Mouse (Mus musculus): Measurements from ENCODE around the gene Fance.

Fance gene

GRCm38 (mm10) chr17:28291346-28291745 lies 22.0 kb upstream of the Fance start:
- in situ Hi-C loops (cut with MboI; ENCODE audit: low sequenced_read_pairs) = no loop called here

DNA sequence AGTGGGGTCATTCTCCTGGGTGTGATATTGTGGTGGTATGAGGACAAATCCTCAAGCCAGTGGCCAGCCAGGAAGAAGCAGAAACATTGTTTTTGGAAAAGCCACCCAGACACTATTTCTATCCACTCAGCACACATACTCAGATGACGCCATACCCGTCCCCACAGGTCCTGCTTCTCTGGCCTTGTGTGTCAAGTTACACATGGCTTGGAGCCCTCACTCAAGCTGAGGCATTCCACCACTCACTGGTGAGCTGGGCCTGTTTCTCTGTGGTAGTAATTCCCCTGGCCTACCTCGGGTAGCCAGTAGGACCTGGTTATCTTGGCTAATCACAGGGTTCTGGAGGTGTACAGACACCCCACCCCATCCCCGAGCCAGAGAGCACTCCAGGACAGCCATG lies 19.6 kb upstream of the Fance start:
- in situ Hi-C loops (cut with MboI; ENCODE audit: low sequenced_read_pairs) = no loop called here

GRCm38 (mm10) chr17:28294449-28295333 lies 18.6 kb upstream of the Fance start:
- in situ Hi-C loops (cut with MboI; ENCODE audit: low sequenced_read_pairs) = no loop called here

- in situ Hi-C loops (cut with MboI; ENCODE audit: low sequenced_read_pairs) = no loop called here
Observed at GRCm38 (mm10) chr17:28298888-28299287, 14.4 kb upstream of the Fance start.

GRCm38 (mm10) chr17:28299669-28300320 lies 13.5 kb upstream of the Fance start:
- in situ Hi-C loops (cut with MboI; ENCODE audit: low sequenced_read_pairs) = loop anchor here (10.0 kb wide), 1 partner anchor 55 kb away; no protein-coding TSS in a partner anchor

- in situ Hi-C loops (cut with MboI; ENCODE audit: low sequenced_read_pairs) = loop anchor here (10.0 kb wide), 1 partner anchor 56 kb away; no protein-coding TSS in a partner anchor
Observed at GRCm38 (mm10) chr17:28300323-28300722, 13.0 kb upstream of the Fance start.

DNA sequence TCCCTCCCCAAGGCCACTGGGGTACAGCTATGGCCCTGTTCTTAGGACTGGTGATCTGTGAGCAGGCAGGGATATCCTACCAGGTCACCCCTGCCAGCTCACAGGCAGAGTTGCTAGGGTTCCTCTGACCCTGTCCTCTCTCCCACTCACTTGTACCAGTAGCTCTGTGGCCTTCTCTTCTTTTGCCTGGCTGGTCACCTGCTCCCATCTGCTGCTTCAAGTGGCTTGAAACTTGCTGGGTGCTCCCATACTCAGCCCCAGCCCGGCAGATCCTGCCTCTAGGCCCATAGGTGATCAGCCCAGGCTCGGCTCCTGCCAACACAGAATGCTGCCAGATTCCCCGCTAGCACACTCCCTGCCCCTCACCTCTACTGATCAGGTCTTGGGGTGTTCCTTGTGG lies 12.5 kb upstream of the Fance start:
- in situ Hi-C loops (cut with MboI; ENCODE audit: low sequenced_read_pairs) = loop anchor here (10.0 kb wide), 1 partner anchor 56 kb away; no protein-coding TSS in a partner anchor

GRCm38 (mm10) chr17:28305172-28305571 lies 8.1 kb upstream of the Fance start:
- in situ Hi-C loops (cut with MboI; ENCODE audit: low sequenced_read_pairs) = loop anchor here (10.0 kb wide), 1 partner anchor 60 kb away; no protein-coding TSS in a partner anchor

DNA sequence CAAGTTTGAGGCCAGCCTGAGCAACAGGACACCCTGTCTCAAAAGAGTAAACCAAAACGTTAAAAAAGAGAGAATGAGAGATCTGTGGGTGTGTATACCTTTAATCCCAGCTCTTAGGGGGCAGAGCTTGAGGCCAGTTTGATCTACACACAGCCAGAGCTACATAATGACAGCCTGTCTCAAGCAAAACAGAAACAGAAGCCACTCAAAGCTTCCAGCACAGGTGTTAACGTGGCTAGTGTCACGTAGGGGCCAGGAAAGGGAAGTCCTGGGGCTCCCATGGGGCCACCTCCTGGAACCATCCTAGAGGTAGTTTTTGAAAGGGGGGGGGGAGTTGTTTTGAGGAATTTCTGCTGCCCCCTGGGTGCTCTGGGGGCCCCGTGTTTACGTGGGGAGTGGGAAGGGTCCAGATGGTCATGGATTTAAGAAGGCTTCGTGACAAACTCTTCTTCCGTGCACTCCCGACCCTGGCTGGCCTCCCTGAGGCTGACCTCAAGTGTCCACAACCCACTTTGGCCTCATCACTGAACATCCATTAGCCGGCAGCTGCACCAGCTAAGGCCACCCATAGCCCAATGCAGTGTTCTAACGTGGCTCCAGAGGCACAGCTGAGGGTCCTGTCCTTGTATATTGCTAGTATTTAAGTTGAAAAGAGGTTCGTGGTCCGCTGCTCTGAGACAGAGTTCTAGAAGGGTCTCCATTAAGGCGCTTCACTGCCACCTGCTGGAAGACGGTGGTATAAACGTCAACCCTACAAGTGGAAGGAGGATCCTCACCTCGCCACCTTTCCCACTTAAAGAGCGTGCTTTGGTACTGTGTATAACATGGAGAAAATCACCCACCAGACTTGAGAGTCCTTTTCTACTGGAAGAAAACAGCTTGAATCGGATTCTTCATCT lies 4.8 kb upstream of the Fance start:
- in situ Hi-C loops (cut with MboI; ENCODE audit: low sequenced_read_pairs) = loop anchor here (10.0 kb wide), 1 partner anchor 64 kb away; no protein-coding TSS in a partner anchor

GRCm38 (mm10) chr17:28310831-28311230 lies 2.5 kb upstream of the Fance start:
- in situ Hi-C loops (cut with MboI; ENCODE audit: low sequenced_read_pairs) = no loop called here

DNA sequence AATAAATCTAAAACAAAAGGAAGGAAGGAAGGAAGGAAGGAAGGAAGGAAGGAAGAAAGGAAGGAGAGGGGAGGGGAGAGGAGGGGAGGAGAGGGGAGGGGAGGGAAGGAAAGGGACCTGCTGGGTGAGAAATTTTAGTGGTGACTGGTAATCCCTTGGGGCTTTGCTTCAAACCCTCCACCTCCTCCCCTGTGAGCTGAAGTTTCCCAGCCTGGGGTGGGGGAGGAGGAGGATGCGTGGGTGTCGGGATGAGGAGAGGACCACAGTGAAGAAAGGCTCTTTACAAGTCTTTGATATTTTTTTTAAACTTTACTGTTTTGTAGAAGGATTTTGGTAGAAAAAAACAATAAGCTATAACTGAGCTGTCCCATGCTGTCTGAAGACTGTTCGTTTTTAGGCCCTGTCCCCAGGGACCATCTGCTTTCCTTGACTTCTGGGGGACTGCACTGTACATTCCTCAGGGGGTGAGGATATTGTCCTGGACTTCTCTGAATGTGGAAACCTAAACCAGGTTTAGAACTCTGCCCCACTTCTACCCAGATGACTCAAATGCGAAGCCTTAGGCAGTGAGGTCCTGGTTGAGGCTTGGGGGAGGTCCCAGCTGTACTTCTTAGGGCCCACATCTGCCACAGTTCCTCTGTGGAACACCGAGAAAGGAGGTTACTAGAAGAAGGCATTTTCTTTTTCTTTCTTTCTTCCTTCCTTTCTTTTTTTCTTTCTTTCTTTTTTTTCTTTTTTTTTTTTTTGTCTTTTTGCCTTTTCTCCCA lies 1.8 kb upstream of the Fance start:
- in situ Hi-C loops (cut with MboI; ENCODE audit: low sequenced_read_pairs) = no loop called here

DNA sequence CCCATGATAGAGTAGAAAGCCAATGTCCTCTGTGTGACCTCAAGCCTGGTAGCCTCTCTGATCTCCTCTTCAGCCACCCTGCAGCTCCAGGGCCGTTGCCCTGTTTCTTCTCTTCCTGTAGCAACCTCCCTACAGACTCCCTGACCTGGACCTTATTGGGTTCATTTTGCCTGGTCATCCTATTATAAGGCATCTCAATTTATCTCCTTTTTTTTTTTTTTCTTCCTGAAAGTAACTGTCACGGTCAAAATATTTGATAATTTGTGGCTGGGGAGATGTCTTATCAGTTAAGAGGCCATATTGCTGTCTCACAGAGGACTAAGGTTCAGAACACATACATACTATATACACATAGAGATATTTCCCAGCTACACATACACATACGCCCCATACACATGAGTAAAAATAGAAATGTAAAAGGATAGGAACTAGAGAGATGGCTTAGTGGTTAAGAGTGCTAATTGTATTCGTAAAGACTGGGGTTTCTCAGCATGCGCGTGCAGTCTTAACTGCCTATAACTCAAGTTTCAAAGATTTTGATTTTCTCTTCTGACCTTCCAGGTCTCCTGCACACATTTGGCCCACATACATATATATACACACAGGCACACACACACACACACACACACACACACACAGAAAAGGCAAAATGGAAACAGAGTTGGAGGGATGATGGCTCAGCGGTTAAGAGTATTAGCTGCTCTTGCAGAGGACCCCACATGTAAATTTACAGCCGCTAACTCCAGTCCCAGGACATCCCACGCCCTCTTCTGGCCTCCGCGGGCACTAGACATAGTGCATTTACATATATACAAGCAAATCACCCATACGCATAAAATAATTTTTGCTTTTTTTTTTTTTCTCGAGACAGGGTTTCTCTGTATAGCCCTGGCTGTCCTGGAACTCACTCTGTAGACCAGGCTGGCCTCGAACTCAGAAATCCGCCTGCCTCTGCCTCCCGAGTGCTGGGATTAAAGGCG lies 797 bp upstream of the Fance start:
- in situ Hi-C loops (cut with MboI; ENCODE audit: low sequenced_read_pairs) = no loop called here

- in situ Hi-C loops (cut with MboI; ENCODE audit: low sequenced_read_pairs) = no loop called here
Observed at GRCm38 (mm10) chr17:28313880-28314225, 534 bp downstream of the Fance start.

- in situ Hi-C loops (cut with MboI; ENCODE audit: low sequenced_read_pairs) = no loop called here
Observed at GRCm38 (mm10) chr17:28315611-28316160, 2.4 kb downstream of the Fance start.

DNA sequence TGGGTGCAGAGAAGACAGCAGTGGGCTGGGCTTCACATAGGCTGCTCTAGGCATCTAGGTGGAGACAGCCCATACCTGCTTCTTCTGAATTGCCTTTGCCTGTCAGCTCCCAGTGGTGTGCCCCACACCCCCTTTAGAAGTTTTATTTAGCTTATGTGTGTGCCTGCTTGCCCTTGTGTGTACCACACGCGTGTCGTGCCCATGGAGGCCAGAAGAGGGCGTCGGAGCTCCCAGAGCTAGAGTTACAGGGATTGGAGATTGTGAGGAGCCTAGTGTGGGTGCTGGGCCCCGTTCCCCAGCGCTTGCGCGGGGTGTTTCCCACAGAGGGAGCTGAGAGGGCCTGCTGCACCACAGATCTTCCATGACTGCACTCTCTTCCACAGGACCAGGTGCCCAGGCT lies 3.2 kb downstream of the Fance start:
- in situ Hi-C loops (cut with MboI; ENCODE audit: low sequenced_read_pairs) = no loop called here

GRCm38 (mm10) chr17:28317091-28317490 lies 3.8 kb downstream of the Fance start:
- in situ Hi-C loops (cut with MboI; ENCODE audit: low sequenced_read_pairs) = no loop called here

DNA sequence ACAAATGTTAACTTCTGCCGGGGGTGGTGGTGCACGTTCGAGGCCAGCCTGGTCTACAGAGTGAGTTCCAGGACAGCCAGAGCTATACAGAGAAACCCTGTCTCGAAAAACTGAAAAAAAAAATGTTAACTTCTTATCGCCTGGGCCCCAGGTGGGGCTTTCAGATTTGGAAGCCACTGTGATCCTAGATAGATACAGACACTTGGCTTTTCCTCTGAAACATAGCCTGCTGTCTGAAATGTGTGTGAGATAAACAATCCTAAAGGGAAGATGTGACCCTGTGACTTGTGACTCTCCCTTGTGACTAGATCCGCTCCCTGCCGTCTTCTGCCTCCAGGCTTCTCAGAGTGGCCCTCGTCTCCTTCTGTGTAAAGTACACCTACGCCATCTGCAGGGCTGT lies 4.4 kb downstream of the Fance start:
- in situ Hi-C loops (cut with MboI; ENCODE audit: low sequenced_read_pairs) = no loop called here

DNA sequence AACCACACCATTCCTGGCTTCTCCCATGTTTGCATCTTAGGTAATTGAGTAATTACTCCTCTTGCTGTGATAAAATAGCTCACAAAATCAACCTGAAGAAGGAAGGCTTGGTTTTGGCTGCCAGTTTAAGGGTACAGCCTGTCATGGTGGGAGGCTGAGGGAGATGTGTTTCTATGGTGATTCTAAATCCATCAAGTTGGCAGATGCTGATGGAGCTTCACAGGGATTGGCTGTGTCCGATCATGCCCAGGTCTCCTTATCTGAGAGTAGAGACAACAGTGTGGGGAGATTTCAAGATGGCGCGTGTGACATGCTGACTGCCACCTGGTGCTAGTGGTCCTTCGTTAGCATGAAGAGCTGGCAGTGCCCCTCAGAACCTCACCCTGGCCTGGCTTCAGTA lies 8.4 kb downstream of the Fance start:
- in situ Hi-C loops (cut with MboI; ENCODE audit: low sequenced_read_pairs) = no loop called here

DNA sequence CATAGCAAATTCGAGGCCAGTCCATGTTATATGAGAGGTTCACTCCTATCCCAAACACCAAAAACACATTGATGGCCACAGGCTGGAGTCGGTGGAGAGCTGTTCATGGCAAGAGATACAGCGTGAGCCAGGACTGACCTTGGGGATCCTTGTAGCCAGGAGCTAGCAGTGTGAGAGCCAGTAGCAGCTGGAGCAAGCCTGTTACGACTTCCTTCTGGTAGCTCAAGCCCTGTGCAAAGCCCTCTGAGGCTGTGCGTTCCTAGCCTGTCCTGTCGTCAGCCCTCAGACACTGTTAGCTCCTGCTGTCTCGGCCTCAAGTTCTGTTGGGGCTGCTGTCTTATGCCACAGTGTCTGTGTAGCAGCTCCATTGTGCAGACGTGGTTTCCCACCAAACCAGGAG lies 10.5 kb downstream of the Fance start:
- in situ Hi-C loops (cut with MboI; ENCODE audit: low sequenced_read_pairs) = no loop called here
